Mouse (Mus musculus): Measurements from ENCODE around the gene Bhlhb9. TPM values are rescaled to one million over a fixed set of nuclear protein-coding genes. Genes with fewer than 3 reads are reported as not detected.
"Not testable (repeated sequence)": the region's sequence is repeated elsewhere in the genome, so short reads cannot be mapped to it uniquely, and the experiment has no call there.

The Bhlhb9 gene
- polyA plus RNA-seq, 1 experiment from 2014 or later: 45.3 TPM

GRCm38 (mm10) chrX:135804149-135804548 lies 6.8 kb downstream of the Bhlhb9 start:
- H3K4me2 ChIP-seq (ENCODE audit: low read depth, low read length): no peak overlapping the region
- H3K9me3 ChIP-seq (ENCODE audit: control insufficient read depth, low read length): no peaks in the 10 kb centered on the region
- H3K27ac ChIP-seq (ENCODE audit: low read length): no peak overlapping the region
- 81% methylated on average over 3 of the region's 3 CpGs for WGBS
- H3K27me3 ChIP-seq (ENCODE audit: control insufficient read depth, insufficient read depth, low read depth, low read length): no peaks in the 10 kb centered on the region; the same call in 1 of the 2 replicates
- ATAC-seq (ENCODE audit: low read depth): no peak
- no peak overlapping the region for H3K9ac ChIP-seq (ENCODE audit: low read length)
- H3K4me3 ChIP-seq (ENCODE audit: low read length): no peak overlapping the region
- no peaks in the 10 kb centered on the region for H3K4me1 ChIP-seq (replicated peaks; ENCODE audit: control insufficient read depth, insufficient read depth, low read length)
- H3K36me3 ChIP-seq (ENCODE audit: control insufficient read depth, insufficient read depth, low read length): peaks cover 3% of the 10 kb centered on the region; the same call in 1 of the 2 replicates

GRCm38 (mm10) chrX:135805780-135806179 lies 8.4 kb downstream of the Bhlhb9 start:
- WGBS: 18% methylated on average over 1 of the region's 1 CpGs
- no peak overlapping the region for H3K9ac ChIP-seq (ENCODE audit: low read length)
- no peaks in the 10 kb centered on the region; the same call in 1 of the 2 replicates for H3K27me3 ChIP-seq (ENCODE audit: control insufficient read depth, insufficient read depth, low read depth, low read length)
- no peak overlapping the region for H3K4me2 ChIP-seq (ENCODE audit: low read depth, low read length)
- no peak for ATAC-seq (ENCODE audit: low read depth)
- H3K4me3 ChIP-seq (ENCODE audit: low read length): no peak overlapping the region
- no peaks in the 10 kb centered on the region for H3K36me3 ChIP-seq (ENCODE audit: control insufficient read depth, insufficient read depth, low read length)
- no peaks in the 10 kb centered on the region for H3K4me1 ChIP-seq (replicated peaks; ENCODE audit: control insufficient read depth, insufficient read depth, low read length)
- H3K27ac ChIP-seq (ENCODE audit: low read length): no peak overlapping the region
- no peaks in the 10 kb centered on the region for H3K9me3 ChIP-seq (ENCODE audit: control insufficient read depth, low read length)

- not testable (repeated sequence) for H3K27ac ChIP-seq (ENCODE audit: low read length); H3K36me3 ChIP-seq (ENCODE audit: control insufficient read depth, insufficient read depth, low read length); ATAC-seq (ENCODE audit: low read depth); H3K4me1 ChIP-seq (replicated peaks; ENCODE audit: control insufficient read depth, insufficient read depth, low read length); H3K9me3 ChIP-seq (ENCODE audit: control insufficient read depth, low read length); H3K27me3 ChIP-seq (ENCODE audit: control insufficient read depth, insufficient read depth, low read depth, low read length); H3K4me3 ChIP-seq (ENCODE audit: low read length); H3K9ac ChIP-seq (ENCODE audit: low read length); H3K4me2 ChIP-seq (ENCODE audit: low read depth, low read length)
- 0% methylated on average over 1 of the region's 1 CpGs for WGBS
Measured at GRCm38 (mm10) chrX:135835896-135836295, 38.5 kb downstream of the Bhlhb9 start.

- H3K36me3 ChIP-seq (ENCODE audit: control insufficient read depth, insufficient read depth, low read length): no peaks in the 10 kb centered on the region
- no peaks in the 10 kb centered on the region for H3K4me1 ChIP-seq (replicated peaks; ENCODE audit: control insufficient read depth, insufficient read depth, low read length)
- 69% methylated on average over 2 of the region's 2 CpGs for WGBS
- no peaks in the 10 kb centered on the region for H3K9me3 ChIP-seq (ENCODE audit: control insufficient read depth, low read length)
- no peak overlapping the region for H3K27ac ChIP-seq (ENCODE audit: low read length)
- H3K27me3 ChIP-seq (ENCODE audit: control insufficient read depth, insufficient read depth, low read depth, low read length): no peaks in the 10 kb centered on the region
- H3K9ac ChIP-seq (ENCODE audit: low read length): no peak overlapping the region
- no peak overlapping the region for H3K4me2 ChIP-seq (ENCODE audit: low read depth, low read length)
- ATAC-seq (ENCODE audit: low read depth): no peak
- no peak overlapping the region for H3K4me3 ChIP-seq (ENCODE audit: low read length)
Measured at GRCm38 (mm10) chrX:135837896-135838295, 40.5 kb downstream of the Bhlhb9 start.

GRCm38 (mm10) chrX:135838521-135839360 lies 41.3 kb downstream of the Bhlhb9 start, which contains the start of gene Gprasp2:
Gene Gprasp2 (plus strand): TSS chrX:135839034.
- peak; percentile 88 for ATAC-seq (ENCODE audit: low read depth)
- H3K27ac ChIP-seq (ENCODE audit: low read length); H3K36me3 ChIP-seq (ENCODE audit: control insufficient read depth, insufficient read depth, low read length); H3K9me3 ChIP-seq (ENCODE audit: control insufficient read depth, low read length); H3K4me1 ChIP-seq (replicated peaks; ENCODE audit: control insufficient read depth, insufficient read depth, low read length); H3K27me3 ChIP-seq (ENCODE audit: control insufficient read depth, insufficient read depth, low read depth, low read length): not testable (repeated sequence)
- Histone ChIP-seq H3K4me3 (ENCODE audit: low read length) (peak within 1 kb of the TSS; percentile 51), H3K9ac (ENCODE audit: low read length) (peak within 1 kb of the TSS; percentile 47), H3K4me2 (ENCODE audit: low read depth, low read length) (peak within 1 kb of the TSS; percentile 72)
- 22% methylated on average over 24 of the region's 32 CpGs for WGBS

GRCm38 (mm10) chrX:135839397-135840391 lies 42.3 kb downstream of the Bhlhb9 start:
- peak overlapping the region; percentile 47 for H3K9ac ChIP-seq (ENCODE audit: low read length)

GRCm38 (mm10) chrX:135866806-135867205 lies 69.4 kb downstream of the Bhlhb9 start:
- H3K36me3 ChIP-seq (ENCODE audit: control insufficient read depth, insufficient read depth, low read length); H3K9ac ChIP-seq (ENCODE audit: low read length); H3K9me3 ChIP-seq (ENCODE audit: control insufficient read depth, low read length); H3K4me2 ChIP-seq (ENCODE audit: low read depth, low read length); ATAC-seq (ENCODE audit: low read depth); H3K27me3 ChIP-seq (ENCODE audit: control insufficient read depth, insufficient read depth, low read depth, low read length); H3K4me1 ChIP-seq (replicated peaks; ENCODE audit: control insufficient read depth, insufficient read depth, low read length); H3K27ac ChIP-seq (ENCODE audit: low read length); H3K4me3 ChIP-seq (ENCODE audit: low read length): not testable (repeated sequence)
- 84% methylated on average over 9 of the region's 9 CpGs for WGBS

More at GRCm38 (mm10) chrX:135839397-135840391, 42.3 kb downstream of the Bhlhb9 start:
- not testable (repeated sequence) for H3K27ac ChIP-seq (ENCODE audit: low read length); H3K4me1 ChIP-seq (replicated peaks; ENCODE audit: control insufficient read depth, insufficient read depth, low read length); H3K9me3 ChIP-seq (ENCODE audit: control insufficient read depth, low read length); H3K36me3 ChIP-seq (ENCODE audit: control insufficient read depth, insufficient read depth, low read length); H3K27me3 ChIP-seq (ENCODE audit: control insufficient read depth, insufficient read depth, low read depth, low read length)
- Histone ChIP-seq H3K4me2 (ENCODE audit: low read depth, low read length) (peak overlapping the region; percentile 72), H3K4me3 (ENCODE audit: low read length) (peak overlapping the region; percentile 51)
- peak; percentile 39 for ATAC-seq (ENCODE audit: low read depth)
- WGBS: 19% methylated on average over 13 of the region's 17 CpGs

GRCm38 (mm10) chrX:135876679-135877078 lies 79.3 kb downstream of the Bhlhb9 start:
- ATAC-seq (ENCODE audit: low read depth): no peak
- H3K9me3 ChIP-seq (ENCODE audit: control insufficient read depth, low read length): no peaks in the 10 kb centered on the region
- no peak overlapping the region for H3K4me2 ChIP-seq (ENCODE audit: low read depth, low read length)
- no peaks in the 10 kb centered on the region for H3K27me3 ChIP-seq (ENCODE audit: control insufficient read depth, insufficient read depth, low read depth, low read length)
- H3K9ac ChIP-seq (ENCODE audit: low read length): no peak overlapping the region
- H3K4me1 ChIP-seq (replicated peaks; ENCODE audit: control insufficient read depth, insufficient read depth, low read length): no peaks in the 10 kb centered on the region
- WGBS: 70% methylated on average over 1 of the region's 1 CpGs
- H3K27ac ChIP-seq (ENCODE audit: low read length): no peak overlapping the region
- no peak overlapping the region for H3K4me3 ChIP-seq (ENCODE audit: low read length)
- H3K36me3 ChIP-seq (ENCODE audit: control insufficient read depth, insufficient read depth, low read length): no peaks in the 10 kb centered on the region

- H3K4me1 ChIP-seq (replicated peaks; ENCODE audit: control insufficient read depth, insufficient read depth, low read length): no peaks in the 10 kb centered on the region
- no peak overlapping the region for H3K27ac ChIP-seq (ENCODE audit: low read length)
- no peak overlapping the region for H3K4me2 ChIP-seq (ENCODE audit: low read depth, low read length)
- H3K4me3 ChIP-seq (ENCODE audit: low read length): no peak overlapping the region
- H3K9me3 ChIP-seq (ENCODE audit: control insufficient read depth, low read length): no peaks in the 10 kb centered on the region
- no peak overlapping the region for H3K9ac ChIP-seq (ENCODE audit: low read length)
- WGBS: 95% methylated on average over 1 of the region's 1 CpGs
- ATAC-seq (ENCODE audit: low read depth): no peak
- H3K27me3 ChIP-seq (ENCODE audit: control insufficient read depth, insufficient read depth, low read depth, low read length): no peaks in the 10 kb centered on the region
- no peaks in the 10 kb centered on the region for H3K36me3 ChIP-seq (ENCODE audit: control insufficient read depth, insufficient read depth, low read length)
Measured at GRCm38 (mm10) chrX:135879626-135880025, 82.2 kb downstream of the Bhlhb9 start.

All from lung, embryonic 16.5 days (tissue).